Mouse (Mus musculus) neural tube, embryonic 12.5 days (tissue): ENCODE data around the gene Tlr11. TPM values are rescaled to one million over a fixed set of nuclear protein-coding genes. Genes with fewer than 3 reads are reported as not detected.

Source experiments
- ATAC-seq: fragments of 200-750 bp; cut with Nextera tagmentation; 2 replicates; pipeline ENCODE4 v1.8.0; 2017; ENCODE audit warnings: low read depth, mild to moderate bottlenecking, moderate TSS enrichment, moderate library complexity; ENCODE audit not compliant: low FRiP score
- H3K27ac ChIP-seq: fragments of 300-500 bp; sonication (generic); 2 replicates; pipeline ENCODE4 v1.5.1; 2016
- H3K27me3 ChIP-seq: fragments of 300-500 bp; sonication (generic); replicated peaks from 2 replicates; pipeline ENCODE4 v1.6.1; 2016; ENCODE audit warnings: mild to moderate bottlenecking
- H3K36me3 ChIP-seq: fragments of 300-500 bp; sonication (generic); 2 replicates; pipeline ENCODE4 v1.6.1; 2016; ENCODE audit warnings: mild to moderate bottlenecking
- H3K4me1 ChIP-seq: fragments of 300-500 bp; sonication (generic); 2 replicates; pipeline ENCODE4 v1.6.1; 2016
- H3K4me2 ChIP-seq: fragments of 300-500 bp; sonication (generic); replicated peaks from 2 replicates; pipeline ENCODE4 v1.6.1; 2016; ENCODE audit warnings: mild to moderate bottlenecking
- H3K4me3 ChIP-seq: fragments of 300-500 bp; sonication (generic); 2 replicates; pipeline ENCODE4 v1.5.1; 2016
- H3K9ac ChIP-seq: fragments of 300-500 bp; sonication (generic); 2 replicates; pipeline ENCODE4 v1.6.1; 2016; ENCODE audit warnings: mild to moderate bottlenecking
- H3K9me3 ChIP-seq: fragments of 300-500 bp; sonication (generic); 2 replicates; pipeline ENCODE4 v1.6.1; 2016; ENCODE audit warnings: mild to moderate bottlenecking
- WGBS: fragments of 180-500 bp; shearing (Covaris S2); methylation state at CpG from one replicate; pipeline ENCODE4 v1.1.7; 2016; 5-methylcytosine and 5-hydroxymethylcytosine counted together
- polyA plus RNA-seq: library from polyadenylated mRNA; unstranded; fragments of >200 nt; fragmentation: Nextera tagmentation; extraction: Ambion mirVana; gene quantifications from 2 replicates; pipeline ENCODE4 v1.2.1, GENCODE M21; 2016

Gene Tlr11
- polyA plus RNA-seq: not detected in 2 replicates

DNA sequence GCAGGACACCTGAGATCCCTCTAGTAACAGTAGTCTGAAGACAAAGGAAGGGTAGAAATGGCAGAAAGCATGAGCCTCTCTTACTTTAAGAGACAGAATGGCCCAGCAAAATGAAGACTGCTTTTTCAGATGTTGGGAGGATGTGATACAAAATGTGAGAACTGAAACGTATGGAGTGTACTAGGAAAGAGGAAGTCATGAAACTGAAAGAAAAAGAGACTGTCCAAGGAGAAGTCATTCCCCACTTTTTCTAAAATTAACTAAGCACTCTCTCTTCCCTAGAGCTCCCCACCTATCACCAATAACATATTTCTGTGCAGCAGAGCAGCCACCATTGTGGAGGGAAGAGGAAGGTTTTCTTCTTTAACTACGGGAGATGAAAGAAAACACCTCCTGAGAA is at the start of gene Tlr11:
Gene Tlr11, plus strand, starts transcription at position 322 of the 400 bp plus-strand sequence.
- no peak within 1 kb of the TSS for H3K4me2 ChIP-seq
- no peak within 1 kb of the TSS for H3K4me3 ChIP-seq
- H3K27ac ChIP-seq: no peak within 1 kb of the TSS
- ATAC-seq: no peak
- no peak within 1 kb of the TSS for H3K9ac ChIP-seq
- H3K9me3 ChIP-seq: no peaks in the 10 kb centered on the region
- no peaks in the 10 kb centered on the region for H3K36me3 ChIP-seq
- 90% methylated on average over 2 of the region's 2 CpGs for WGBS
- H3K27me3 ChIP-seq: no peaks in the 10 kb centered on the region
- H3K4me1 ChIP-seq: no peaks in the 10 kb centered on the region

GRCm38 (mm10) chr14:50326661-50327060 is 31.1 kb upstream of the Tlr11 start, which contains the start of gene Olfr734:
Olfr734 (minus strand) TSS chr14:50326761.
- Histone ChIP-seq H3K27me3 (no peaks in the 10 kb centered on the region), H3K9ac (no peak within 1 kb of the TSS), H3K4me3 (no peak within 1 kb of the TSS)

DNA sequence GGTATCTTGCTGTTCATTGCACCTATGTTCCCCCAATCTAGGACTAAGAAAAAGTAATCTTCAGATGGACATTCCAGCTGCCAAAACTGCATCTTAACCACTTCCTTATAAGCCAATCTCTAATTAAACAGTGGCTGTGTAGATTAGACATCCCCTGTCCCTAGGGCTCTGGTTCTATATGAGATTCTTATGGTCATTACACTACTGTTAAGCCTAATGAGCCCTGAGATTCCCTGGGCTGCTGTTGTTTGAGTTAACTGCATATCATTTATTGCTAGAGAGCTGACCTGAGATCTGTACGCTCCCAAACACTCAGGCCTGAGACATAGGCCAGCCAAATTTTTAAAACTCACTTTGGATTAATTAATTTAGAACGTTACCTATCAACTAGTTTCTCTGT is 8.9 kb upstream of the Tlr11 start, which contains the start of gene Olfr735:
Gene Olfr735, minus strand, starts transcription at position 77 of the 400 bp plus-strand sequence.
- no peak for ATAC-seq
- no peak within 1 kb of the TSS for H3K4me2 ChIP-seq
- H3K27me3 ChIP-seq: no peaks in the 10 kb centered on the region
- H3K4me3 ChIP-seq: no peak within 1 kb of the TSS
- no peaks in the 10 kb centered on the region for H3K4me1 ChIP-seq
- no peak within 1 kb of the TSS for H3K9ac ChIP-seq
- H3K27ac ChIP-seq: no peak within 1 kb of the TSS
- 83% methylated on average over 2 of the region's 2 CpGs for WGBS
- no peaks in the 10 kb centered on the region for H3K9me3 ChIP-seq
- no peaks in the 10 kb centered on the region for H3K36me3 ChIP-seq

More at GRCm38 (mm10) chr14:50326661-50327060, 31.1 kb upstream of the Tlr11 start, which contains the start of gene Olfr734:
- no peak for ATAC-seq
- Histone ChIP-seq H3K9me3 (no peaks in the 10 kb centered on the region), H3K4me1 (no peaks in the 10 kb centered on the region), H3K36me3 (no peaks in the 10 kb centered on the region), H3K27ac (no peak within 1 kb of the TSS), H3K4me2 (no peak within 1 kb of the TSS)
- 85% methylated on average over 1 of the region's 1 CpGs for WGBS

DNA sequence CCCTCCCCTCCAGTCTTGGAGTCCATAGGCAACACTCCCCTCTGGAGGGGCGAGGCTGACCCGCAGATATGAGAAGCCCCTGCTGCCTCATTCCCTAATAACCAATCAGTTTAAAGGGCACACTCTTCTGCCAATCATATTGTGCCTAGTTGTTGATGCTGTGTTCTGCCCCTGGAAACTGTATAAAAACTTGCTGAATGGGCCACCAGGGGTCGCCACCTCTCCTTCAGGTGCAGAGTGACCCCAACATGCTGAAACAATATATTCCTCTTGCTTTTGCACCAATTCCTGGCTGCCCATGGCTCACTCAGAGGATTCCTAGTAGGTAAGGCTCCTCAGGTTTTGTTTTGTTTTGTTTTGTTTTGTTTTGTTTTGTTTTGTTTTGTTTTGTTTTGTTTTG is 5.3 kb upstream of the Tlr11 start:
- no peaks in the 10 kb centered on the region for H3K27me3 ChIP-seq
- H3K27ac ChIP-seq: no peak overlapping the region
- 50% methylated on average over 3 of the region's 3 CpGs for WGBS
- ATAC-seq: no peak
- no peaks in the 10 kb centered on the region for H3K9me3 ChIP-seq
- H3K36me3 ChIP-seq: no peaks in the 10 kb centered on the region
- H3K4me3 ChIP-seq: no peak overlapping the region
- no peak overlapping the region for H3K4me2 ChIP-seq
- H3K4me1 ChIP-seq: no peaks in the 10 kb centered on the region
- H3K9ac ChIP-seq: no peak overlapping the region

DNA sequence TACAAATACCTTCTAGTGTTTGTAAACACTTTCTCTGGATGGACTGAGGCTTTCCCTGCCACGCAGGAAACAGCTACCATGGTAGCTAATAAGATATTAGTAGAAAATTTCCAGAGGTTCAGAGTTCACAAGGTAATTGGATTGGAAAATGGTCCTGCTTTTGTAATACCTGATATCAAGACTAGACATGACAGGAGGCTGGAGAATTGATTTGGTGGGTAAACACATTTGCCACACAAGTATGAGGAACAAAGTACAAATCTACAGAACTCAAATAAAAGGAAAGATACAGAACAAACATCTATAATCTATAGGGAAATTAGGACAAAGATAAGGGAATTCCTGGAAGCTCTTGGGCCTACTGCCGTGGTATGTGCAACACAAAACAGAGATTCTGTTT is 989 bp upstream of the Tlr11 start:
- no peak for ATAC-seq
- H3K4me2 ChIP-seq: no peak overlapping the region

DNA sequence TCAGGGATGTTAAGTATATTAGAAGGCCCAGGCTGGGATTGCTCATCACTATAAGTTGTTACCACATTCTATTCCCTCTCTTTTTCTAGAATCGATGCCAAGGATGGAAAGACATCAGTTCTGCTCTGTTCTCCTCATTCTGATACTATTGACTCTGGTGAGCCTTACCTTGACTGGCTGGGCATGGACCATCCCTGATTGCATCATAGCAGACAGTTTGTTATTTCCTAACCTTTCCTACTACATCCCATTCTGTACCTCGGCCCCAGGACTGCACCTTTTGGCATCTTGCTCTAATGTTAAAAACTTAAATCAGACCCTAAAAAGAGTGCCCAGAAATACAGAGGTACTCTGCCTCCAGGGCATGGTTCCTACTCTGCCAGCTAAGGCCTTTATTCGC is 2.8 kb downstream of the Tlr11 start:
- no peak overlapping the region for H3K4me3 ChIP-seq
- no peak for ATAC-seq
- H3K27me3 ChIP-seq: no peaks in the 10 kb centered on the region
- no peaks in the 10 kb centered on the region for H3K9me3 ChIP-seq
- H3K4me1 ChIP-seq: no peaks in the 10 kb centered on the region
- no peak overlapping the region for H3K4me2 ChIP-seq
- WGBS: 92% methylated on average over 3 of the region's 3 CpGs
- H3K9ac ChIP-seq: no peak overlapping the region
- no peak overlapping the region for H3K27ac ChIP-seq
- H3K36me3 ChIP-seq: no peaks in the 10 kb centered on the region

More for the DNA sequence above, 989 bp upstream of the Tlr11 start:
- no peaks in the 10 kb centered on the region for H3K36me3 ChIP-seq
- no peaks in the 10 kb centered on the region for H3K27me3 ChIP-seq
- no peaks in the 10 kb centered on the region for H3K4me1 ChIP-seq
- no peak overlapping the region for H3K4me3 ChIP-seq
- no peak overlapping the region for H3K9ac ChIP-seq
- 86% methylated on average over 2 of the region's 2 CpGs for WGBS
- no peak overlapping the region for H3K27ac ChIP-seq
- H3K9me3 ChIP-seq: no peaks in the 10 kb centered on the region

DNA sequence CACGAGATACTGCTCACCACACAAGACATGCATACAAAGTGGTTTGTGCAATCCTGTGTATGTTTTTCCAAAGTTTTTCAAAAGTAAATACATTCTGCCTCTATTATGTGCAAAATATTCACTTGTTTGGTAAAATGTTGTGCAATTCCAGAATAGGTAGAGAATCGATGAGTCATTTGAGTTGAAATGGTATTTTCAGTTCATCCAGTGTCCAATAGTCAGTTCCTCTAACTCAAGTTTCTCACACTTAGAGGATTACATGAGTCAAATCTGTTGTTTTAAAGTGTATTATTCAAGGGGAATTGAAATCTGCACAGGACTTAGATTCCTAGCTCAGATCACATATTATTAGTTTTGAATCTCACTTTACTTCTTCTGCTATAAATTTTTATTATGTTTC is 5.8 kb downstream of the Tlr11 start:
- Histone ChIP-seq H3K4me3 (no peak overlapping the region), H3K27me3 (no peaks in the 10 kb centered on the region), H3K9ac (no peak overlapping the region), H3K9me3 (no peaks in the 10 kb centered on the region), H3K27ac (no peak overlapping the region), H3K4me1 (no peaks in the 10 kb centered on the region), H3K4me2 (no peak overlapping the region), H3K36me3 (no peaks in the 10 kb centered on the region)
- WGBS: 82% methylated on average over 2 of the region's 2 CpGs
- no peak for ATAC-seq

DNA sequence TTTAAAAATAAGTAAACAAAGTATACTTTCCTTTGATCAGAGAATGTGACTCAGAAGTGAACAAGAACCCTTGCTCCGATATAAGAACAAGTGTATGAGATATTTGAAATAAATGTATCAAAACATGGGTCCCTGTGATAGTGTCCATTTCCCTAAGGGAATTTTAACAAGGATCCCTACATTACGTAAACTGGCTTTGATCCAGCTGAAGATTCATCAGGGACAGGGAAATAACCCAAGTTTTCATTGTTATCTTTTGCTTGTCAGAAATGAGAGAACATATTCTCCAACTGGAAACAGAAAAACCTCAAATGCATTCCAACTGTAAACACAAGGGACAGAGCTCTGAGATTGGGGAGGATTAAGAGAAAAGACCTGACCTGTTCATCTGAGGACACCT is 23.1 kb downstream of the Tlr11 start, which contains the start of gene Olfr736:
Gene Olfr736, plus strand, starts transcription at position 301 of the 400 bp plus-strand sequence.
- Histone ChIP-seq H3K36me3 (no peaks in the 10 kb centered on the region), H3K27ac (no peak within 1 kb of the TSS), H3K27me3 (no peaks in the 10 kb centered on the region), H3K4me1 (no peaks in the 10 kb centered on the region), H3K4me3 (no peak within 1 kb of the TSS), H3K4me2 (no peak within 1 kb of the TSS), H3K9ac (no peak within 1 kb of the TSS), H3K9me3 (0 out of 2 replicates have a peak, but pooled peaks cover 1% of the 10 kb centered on the region)
- no peak for ATAC-seq
- 96% methylated on average over 2 of the region's 2 CpGs for WGBS

GRCm38 (mm10) chr14:50407268-50407667 is 49.6 kb downstream of the Tlr11 start, which contains the start of gene Olfr738:
Olfr738 (plus strand) TSS chr14:50407568.
- Histone ChIP-seq H3K4me1 (no peaks in the 10 kb centered on the region), H3K4me3 (no peak within 1 kb of the TSS), H3K9ac (no peak within 1 kb of the TSS), H3K9me3 (no peaks in the 10 kb centered on the region), H3K4me2 (no peak within 1 kb of the TSS), H3K27ac (no peak within 1 kb of the TSS), H3K27me3 (no peaks in the 10 kb centered on the region), H3K36me3 (no peaks in the 10 kb centered on the region)
- no peak for ATAC-seq
- WGBS: 88% methylated on average over 1 of the region's 1 CpGs

Other genes starting within 250 kb of the Tlr11 start
- not detected in 2 replicates for gene Olfr727, start 234.7 kb upstream of the Tlr11 start, polyA plus RNA-seq
- not detected in 2 replicates for gene Olfr728, start 215.2 kb upstream of the Tlr11 start, polyA plus RNA-seq
- gene Olfr729, start 205.0 kb upstream of the Tlr11 start, polyA plus RNA-seq: not detected in 2 replicates
- not detected in 2 replicates for gene Olfr730, start 169.7 kb upstream of the Tlr11 start, polyA plus RNA-seq
- not detected in 2 replicates for gene Olfr731, start 116.0 kb upstream of the Tlr11 start, polyA plus RNA-seq
- gene Olfr732, start 73.7 kb upstream of the Tlr11 start, polyA plus RNA-seq: not detected in 2 replicates
- not detected in 2 replicates for gene Olfr733, start 56.4 kb upstream of the Tlr11 start, polyA plus RNA-seq
- not detected in 2 replicates for gene Olfr734, start 31.2 kb upstream of the Tlr11 start, polyA plus RNA-seq
- not detected in 2 replicates for gene Olfr735, start 9.0 kb upstream of the Tlr11 start, polyA plus RNA-seq
- gene Olfr736, start 23.2 kb downstream of the Tlr11 start, polyA plus RNA-seq: not detected in 2 replicates
- gene Olfr738, start 49.7 kb downstream of the Tlr11 start, polyA plus RNA-seq: not detected in 2 replicates
- gene Olfr739, start 60.7 kb downstream of the Tlr11 start, polyA plus RNA-seq: not detected in 2 replicates
- not detected in 2 replicates for gene Olfr740, start 87.6 kb downstream of the Tlr11 start, polyA plus RNA-seq
- gene Olfr741, start 114.8 kb downstream of the Tlr11 start, polyA plus RNA-seq: not detected in 2 replicates
- not detected in 2 replicates for gene Olfr742, start 145.7 kb downstream of the Tlr11 start, polyA plus RNA-seq
- gene Olfr743, start 163.9 kb downstream of the Tlr11 start, polyA plus RNA-seq: not detected in 2 replicates